Mouse (Mus musculus) 416B (cell line): ENCODE measurements at regions not wholly inside any gene's neighbourhood (a gene's known extent, or its start where the extent isn't known, plus 50 kb on each side); places are given as distances from the start of the nearest gene placed in this dataset.

Experiments used
- DNase-seq: peaks from one replicate; pipeline ENCODE4 v3.0.0; 2011; ENCODE audit warnings: low read depth

DNA sequence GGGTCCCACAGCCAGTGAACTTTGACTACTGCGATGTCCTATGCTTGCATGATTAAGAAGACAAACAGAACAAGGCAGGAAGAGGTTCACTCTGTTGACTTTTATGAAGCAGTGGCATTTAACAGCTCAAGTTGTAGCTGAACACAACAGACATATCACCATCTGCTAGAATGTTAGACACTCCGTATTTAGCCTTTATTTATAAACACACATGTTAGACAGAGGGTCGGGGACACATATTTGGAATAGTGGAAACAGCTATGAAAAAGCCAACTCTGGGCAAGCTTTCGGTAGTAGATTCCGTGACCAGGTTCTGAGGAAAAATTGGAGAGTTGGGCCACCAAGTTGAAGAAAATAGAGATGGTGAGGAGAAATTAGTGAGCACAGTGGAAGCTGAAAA is 775.6 kb upstream of the Fam98a start:
- no peak for DNase-seq

DNA sequence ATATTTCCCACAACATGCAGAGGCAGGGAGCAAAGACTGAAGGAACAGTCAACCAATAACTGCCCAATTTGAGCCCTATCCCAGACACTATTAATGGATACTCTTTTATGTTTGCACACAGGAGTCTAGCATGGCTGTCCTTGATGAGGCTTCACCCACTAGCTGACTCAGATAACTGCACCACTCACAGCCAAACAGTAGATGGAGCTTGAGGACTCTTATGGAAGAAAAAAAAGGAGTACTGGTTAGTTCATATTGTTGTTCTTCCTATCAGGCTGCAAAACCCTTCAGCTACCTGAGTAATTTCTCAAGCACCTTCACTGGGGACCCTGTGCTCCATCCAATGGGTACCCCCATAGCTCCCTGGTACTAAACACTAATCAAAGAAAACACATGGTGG is 742.9 kb upstream of the Fam98a start:
- DNase-seq, result peak; percentile 1
